Mouse (Mus musculus): Measurements from ENCODE around the gene Timm17b. TPM values are rescaled to one million over a fixed set of nuclear protein-coding genes. Genes with fewer than 3 reads are reported as not detected.
"Not testable (repeated sequence)": the region's sequence is repeated elsewhere in the genome, so short reads cannot be mapped to it uniquely, and the experiment has no call there.

The Timm17b gene
- total RNA-seq (2021), result 10 to 100 TPM; 20.8 to 23.9 TPM
- long read RNA-seq, experiment 1, transcript Timm17b-201 (6 exons, 2,381 nt), result major isoform, 10 of 10 reads
- long read RNA-seq, experiment 1, partial matches to known transcripts, result 0 of 10 reads
- long read RNA-seq, experiment 1, other reads (novel, unspliced or antisense), result 0 of 10 reads
- long read RNA-seq, experiment 2, transcript Timm17b-201 (6 exons, 2,381 nt), result major isoform, 35 of 44 reads
- long read RNA-seq, experiment 2, partial matches to known transcripts, result 3 of 44 reads
- long read RNA-seq, experiment 2, other reads (novel, unspliced or antisense), result 2 of 44 reads

DNA sequence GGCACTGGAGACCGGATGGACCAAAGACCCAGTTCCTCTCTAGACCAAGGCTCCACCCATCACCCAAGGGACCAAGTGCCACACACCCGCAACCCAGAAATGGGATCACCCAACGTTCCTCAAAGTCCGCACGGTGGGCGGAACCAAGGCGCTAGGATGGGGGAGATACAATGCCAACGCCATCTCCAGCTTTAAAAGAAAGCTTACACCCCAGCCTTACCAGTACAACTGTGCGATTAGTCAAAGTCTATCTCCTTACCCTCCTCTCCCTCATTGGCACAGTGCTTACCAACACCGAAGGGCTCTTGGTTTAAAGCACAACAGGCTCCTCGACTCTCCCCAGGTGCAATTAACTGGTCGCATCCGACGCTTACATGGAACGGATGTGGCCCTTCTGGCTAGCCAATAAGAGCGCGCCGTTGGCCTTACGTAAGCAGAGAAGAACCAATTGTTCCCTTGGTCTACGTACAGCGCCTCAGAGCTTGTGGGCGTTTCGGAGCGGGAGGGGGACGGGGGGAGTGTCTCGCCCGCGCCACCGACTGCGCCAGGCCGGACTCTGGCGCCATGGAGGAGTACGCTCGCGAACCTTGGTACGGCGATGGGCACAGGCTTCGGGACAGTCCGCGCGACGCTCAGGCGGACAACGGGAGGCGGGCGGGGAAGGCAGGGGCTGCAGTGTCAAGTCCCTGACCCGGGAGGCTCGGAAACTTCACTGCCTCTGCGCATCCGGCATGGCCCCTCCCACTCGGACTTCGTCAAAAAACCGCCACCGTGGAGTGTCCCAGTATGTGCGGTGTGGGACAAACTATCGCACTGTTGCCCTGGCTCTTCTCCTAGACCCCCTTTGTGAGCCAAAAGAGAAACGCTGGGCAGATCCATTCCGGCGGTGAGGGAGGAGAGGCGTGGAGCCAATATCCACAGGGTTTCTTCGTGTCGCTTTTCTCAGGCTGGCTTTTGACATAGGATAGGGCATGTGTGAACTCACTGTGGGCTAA lies at the start of gene Timm17b, which contains the start of gene Pqbp1:
Timm17b (plus strand) TSS at position 478 of the 995 bp plus-strand sequence.
Pqbp1 (minus strand) TSS at position 390 of the 995 bp plus-strand sequence.
- peak; percentile 83 to 91 for DNase-seq (ENCODE audit: low spot score in 2 of 2)

DNA sequence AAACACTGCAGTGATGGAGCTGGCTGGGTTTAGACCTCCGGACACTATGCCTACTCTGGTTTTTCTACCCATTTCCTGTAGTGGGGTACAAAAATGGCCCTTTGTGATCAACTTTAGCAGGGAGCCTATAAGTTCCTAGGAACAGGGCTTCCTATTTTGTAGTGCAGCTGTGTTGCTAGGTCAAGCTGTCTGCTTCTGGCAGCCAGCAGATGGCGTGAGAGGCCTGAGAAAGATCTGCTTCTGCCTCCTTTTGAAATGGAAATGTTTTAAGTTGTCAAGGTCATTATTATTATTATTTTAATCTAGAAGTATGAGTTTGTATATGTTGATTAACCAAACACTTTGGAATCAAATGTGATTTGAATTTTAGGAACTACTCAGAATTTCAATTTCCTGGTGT lies 44.6 kb upstream of the Timm17b start:
- no peak for DNase-seq (ENCODE audit: low spot score in 2 of 2)

DNA sequence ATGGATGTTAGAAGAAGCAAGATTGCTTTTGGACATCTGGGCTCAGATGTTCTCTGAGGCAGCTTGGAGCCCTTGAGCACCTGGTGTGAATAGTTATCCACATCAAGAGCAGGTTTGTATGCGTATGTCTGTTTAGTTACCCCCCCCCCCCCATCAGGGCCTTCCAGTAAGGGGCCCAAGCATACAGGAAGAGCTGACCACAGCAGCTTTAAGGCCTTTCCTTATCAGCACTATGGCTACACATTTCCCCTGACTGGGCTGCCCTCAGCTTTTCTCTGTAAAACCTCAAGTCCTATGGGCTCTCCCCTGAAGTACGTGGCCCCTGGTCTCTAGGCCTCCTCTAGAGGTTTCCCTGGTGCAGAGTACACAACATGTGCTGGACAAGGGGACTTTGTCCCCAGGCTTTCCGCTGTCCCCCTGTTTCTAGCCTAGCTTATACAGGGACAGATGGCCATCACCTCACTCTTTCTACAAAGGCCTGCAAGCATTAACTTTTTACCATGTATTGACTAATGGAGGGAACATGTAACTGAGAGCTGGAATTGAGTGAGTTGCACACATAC lies 39.9 kb upstream of the Timm17b start:
- DNase-seq (ENCODE audit: low spot score in 2 of 2), result no peak

- DNase-seq (ENCODE audit: low spot score in 2 of 2), result no peak
These were observed 36.0 kb upstream of the Timm17b start for GRCm38 (mm10) chrX:7863181-7863580.

DNA sequence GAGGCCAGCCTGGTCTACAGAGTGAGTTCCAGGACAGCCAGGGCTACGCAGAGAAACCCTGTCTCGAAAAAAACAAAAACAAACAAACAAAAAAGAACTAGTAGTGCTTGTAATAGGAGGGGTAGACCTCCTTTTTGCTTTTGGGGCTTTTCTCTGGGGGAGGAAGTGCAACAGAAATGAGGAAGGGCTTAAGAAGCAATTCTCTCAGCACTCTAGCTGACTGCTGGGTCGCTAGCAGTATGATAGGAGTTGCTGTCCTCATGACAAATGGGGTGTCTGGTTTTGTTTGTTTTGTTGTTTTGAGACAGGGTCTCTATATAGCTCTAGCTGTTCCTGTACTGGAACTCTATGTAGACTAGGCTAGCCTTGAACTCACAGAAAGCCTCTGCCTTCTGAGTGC lies 34.6 kb upstream of the Timm17b start:
- no peak for DNase-seq (ENCODE audit: low spot score in 2 of 2)

DNA sequence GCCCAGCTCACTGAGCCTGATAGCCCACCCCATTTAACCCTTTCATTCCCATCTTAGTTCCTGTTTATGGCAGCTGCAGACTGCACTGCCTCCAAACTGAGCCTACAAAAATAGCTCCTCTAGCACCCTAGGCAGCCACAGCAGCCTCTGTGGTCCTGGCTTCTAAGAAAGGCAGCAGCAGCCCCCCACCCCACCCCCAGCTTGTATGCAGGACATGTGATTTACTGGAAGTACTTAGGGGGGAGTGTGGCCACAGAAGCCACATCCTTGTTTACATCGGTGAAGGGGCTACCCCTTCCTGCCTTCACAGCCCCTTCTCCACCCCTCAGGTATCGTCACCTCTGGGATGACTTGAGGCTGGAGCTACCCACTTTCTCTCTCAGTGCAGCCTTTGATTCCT lies 33.8 kb upstream of the Timm17b start:
- DNase-seq (ENCODE audit: low spot score in 2 of 2), result no peak

DNA sequence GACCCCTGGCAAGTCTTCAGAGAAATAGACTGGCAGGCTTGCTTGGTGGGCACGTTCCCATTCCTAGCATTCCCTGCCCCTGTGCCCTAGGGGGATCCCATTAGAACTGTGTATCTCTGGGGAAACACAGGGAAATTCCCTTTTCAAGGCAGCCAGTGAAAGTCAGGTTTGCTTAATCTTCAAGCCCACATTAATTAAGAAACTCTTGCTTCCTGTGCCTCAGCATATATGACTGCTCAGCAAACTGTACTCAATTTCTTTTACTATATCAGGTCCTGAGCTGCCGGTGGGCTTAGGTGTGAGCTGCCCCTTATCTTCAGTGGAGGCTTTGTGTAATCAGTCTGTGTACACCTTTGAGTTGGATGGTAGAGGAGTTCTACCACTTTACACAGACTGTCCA lies 33.4 kb upstream of the Timm17b start:
- no peak for DNase-seq (ENCODE audit: low spot score in 2 of 2)

DNA sequence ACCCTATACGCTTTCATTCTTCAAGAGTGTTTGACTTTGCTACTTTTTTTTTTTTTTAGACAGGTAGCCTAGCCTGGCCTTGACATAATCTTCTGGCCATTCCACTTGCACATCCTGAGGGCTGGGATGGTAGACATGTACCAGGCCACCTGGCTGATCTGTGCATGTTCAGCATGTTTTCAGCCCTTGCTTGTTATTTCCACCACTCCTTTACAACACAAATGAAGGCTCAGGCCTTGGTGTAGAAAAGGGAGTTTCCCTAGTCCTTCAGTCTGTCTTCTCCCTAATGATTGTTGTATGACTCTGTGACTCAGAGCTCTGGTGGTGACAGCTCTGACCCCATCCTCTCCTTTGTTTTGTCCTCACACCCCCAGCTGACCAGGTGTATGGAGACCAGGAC lies 32.0 kb upstream of the Timm17b start:
- DNase-seq (ENCODE audit: low spot score in 2 of 2), result no peak

GRCm38 (mm10) chrX:7868506-7868905 lies 30.7 kb upstream of the Timm17b start:
- no peak for DNase-seq (ENCODE audit: low spot score in 2 of 2)

GRCm38 (mm10) chrX:7869826-7870225 lies 29.3 kb upstream of the Timm17b start:
- DNase-seq (ENCODE audit: low spot score in 2 of 2), result no peak

DNA sequence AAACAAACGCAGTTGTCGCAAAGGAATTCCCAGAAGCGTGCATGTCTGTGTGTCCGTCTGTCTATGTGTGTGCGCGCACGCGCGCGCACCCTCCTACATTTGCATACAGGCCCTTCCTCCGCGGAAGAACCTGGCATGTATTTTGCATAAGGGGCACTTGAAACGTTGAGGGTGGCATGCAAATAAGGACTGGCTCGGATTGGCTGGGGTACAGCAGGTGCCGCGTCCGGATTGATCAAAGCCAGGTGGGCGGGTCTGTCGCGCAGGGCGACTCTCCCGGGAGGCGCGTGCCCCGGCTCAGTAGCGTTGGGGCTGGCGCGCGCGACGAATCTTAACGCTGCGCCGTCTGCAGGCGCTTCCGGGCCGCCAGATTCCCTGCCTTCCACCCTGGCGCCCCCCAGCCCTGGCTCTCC lies 21.1 kb upstream of the Timm17b start, which contains the start of gene Pim2:
Pim2 (plus strand) TSS at position 256 of the 413 bp plus-strand sequence.
- DNase-seq (ENCODE audit: low spot score in 2 of 2), result peak; percentile 71 to 83

DNA sequence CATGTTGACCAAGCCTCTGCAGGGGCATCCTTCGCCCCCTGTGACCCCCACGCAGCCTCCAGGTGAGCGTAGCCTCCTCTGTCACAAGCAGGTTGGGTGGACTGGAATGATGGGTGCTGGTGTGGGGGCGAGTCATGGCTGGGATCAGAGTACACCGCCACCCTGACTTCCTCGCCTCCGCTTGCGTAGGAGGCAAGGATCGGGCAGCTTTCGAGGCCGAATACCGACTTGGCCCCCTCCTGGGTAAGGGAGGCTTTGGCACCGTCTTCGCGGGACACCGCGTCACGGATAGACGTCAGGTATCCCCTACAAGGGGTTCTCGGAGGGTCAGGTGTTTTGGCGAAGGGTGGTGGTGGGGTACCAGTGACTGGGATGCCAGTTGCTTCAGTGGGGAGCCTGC lies 20.7 kb upstream of the Timm17b start:
- no peak for DNase-seq (ENCODE audit: low spot score in 2 of 2)

DNA sequence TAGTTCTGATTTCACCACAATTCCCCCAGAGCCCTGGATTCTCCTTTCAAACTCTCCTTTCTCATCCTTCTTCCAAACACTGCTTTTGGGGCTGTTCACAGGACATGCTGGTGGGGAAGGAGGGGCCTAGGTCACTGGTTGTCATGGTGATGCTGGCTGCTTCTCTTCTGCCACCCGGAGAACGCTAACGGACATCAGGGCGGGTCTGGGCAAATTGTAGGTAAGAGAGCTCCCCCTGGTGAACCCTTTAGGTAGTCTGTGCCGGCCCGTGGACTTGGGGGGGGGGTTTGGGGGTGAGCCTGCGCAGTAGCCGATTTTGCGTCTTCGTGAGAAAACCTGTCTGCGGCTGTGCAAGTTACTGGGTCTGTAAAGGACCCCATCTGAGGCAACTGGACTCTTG lies 19.3 kb upstream of the Timm17b start:
- peak; percentile 49 to 77 for DNase-seq (ENCODE audit: low spot score in 2 of 2)

DNA sequence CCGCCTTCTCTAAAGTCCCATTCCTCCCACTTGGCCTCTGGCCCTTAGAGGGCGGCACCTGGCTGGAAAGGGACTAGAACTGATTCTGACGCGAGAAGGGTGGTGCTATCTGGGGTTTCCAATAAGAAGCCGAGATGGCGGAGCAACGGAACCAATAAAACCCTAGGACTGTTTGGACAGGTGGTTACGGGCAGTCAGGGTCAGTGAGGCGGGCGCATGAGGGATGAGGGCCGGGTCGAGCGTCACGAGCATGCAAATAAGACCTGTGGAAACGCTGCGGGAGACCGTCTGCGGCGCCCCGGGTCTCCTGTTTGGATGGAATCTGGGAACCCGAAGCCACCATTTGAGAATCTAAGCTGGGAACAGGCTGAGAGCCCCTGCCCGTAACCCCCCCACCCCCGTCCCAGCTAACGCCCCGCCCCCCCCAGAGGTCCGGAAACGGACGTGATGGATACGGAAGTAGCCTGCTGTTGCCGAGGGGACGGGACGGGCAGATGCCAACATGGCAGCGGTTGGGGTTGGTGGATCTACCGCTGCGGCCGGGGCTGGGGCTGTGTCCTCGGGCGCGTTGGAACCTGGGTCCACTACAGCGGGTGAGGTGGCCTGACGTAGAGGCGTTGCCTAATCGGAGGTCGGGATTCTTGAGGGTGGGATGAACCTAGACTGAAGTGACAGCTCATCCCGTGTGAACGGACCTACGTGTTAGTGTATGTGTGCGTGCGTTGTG lies 15.2 kb upstream of the Timm17b start, which contains the start of gene Slc35a2:
Slc35a2 (plus strand) TSS at position 188 of the 727 bp plus-strand sequence.
- DNase-seq (ENCODE audit: low spot score in 2 of 2), result peak; percentile 70 to 85

DNA sequence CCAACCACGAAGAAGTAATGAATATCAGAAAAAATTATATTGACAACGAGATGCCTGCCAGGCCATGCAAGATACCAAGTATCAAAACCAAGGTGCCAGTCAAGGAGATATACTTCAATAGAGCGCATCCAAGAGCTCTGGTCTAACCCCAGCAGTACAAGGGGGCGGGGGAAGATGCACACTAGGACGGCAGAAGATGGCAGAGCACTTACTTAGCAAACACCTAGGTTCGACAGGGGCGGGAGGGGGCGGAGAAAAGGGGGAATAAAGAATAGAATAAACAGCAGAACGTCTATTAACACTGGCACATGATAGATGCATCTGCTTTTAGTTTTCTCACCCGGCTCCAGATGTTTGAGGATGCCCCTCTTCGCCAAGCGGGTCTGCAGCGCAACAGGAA lies 946 bp upstream of the Timm17b start:
- DNase-seq (ENCODE audit: low spot score in 2 of 2), result no peak

DNA sequence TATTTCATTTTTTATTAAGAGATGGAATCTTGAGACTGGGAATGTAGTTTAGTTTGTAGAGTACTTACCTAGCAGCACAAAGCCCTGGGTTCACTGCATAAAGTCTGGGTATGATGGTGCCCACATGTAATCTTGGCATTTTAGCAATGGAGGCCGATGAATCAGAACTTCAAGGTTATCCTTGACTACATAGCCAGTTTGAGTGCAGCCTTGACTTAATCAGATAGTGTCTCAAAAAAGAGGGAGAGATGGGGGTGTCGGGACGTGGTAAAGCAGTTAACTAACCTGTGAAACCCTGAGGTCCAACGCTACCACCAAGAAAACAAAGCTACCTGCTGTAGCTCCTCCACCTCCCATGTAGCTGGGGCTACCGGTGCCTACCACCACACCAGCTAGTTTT lies 5.3 kb downstream of the Timm17b start:
- no peak for DNase-seq (ENCODE audit: low spot score in 2 of 2)

GRCm38 (mm10) chrX:7907735-7908134 lies 8.6 kb downstream of the Timm17b start, which contains the start of gene Gm10491:
Gm10491 (minus strand) TSS chrX:7907835.
- no peak for DNase-seq (ENCODE audit: low spot score in 2 of 2)

- DNase-seq (ENCODE audit: low spot score in 2 of 2), result not testable (repeated sequence)
These were observed 10.1 kb downstream of the Timm17b start, which contains the start of gene Gm10490 for GRCm38 (mm10) chrX:7909242-7909641. Gm10490 (plus strand) TSS chrX:7909542.

- DNase-seq (ENCODE audit: low spot score in 2 of 2), result no peak
These were observed 11.3 kb downstream of the Timm17b start for GRCm38 (mm10) chrX:7910473-7910872.

DNA sequence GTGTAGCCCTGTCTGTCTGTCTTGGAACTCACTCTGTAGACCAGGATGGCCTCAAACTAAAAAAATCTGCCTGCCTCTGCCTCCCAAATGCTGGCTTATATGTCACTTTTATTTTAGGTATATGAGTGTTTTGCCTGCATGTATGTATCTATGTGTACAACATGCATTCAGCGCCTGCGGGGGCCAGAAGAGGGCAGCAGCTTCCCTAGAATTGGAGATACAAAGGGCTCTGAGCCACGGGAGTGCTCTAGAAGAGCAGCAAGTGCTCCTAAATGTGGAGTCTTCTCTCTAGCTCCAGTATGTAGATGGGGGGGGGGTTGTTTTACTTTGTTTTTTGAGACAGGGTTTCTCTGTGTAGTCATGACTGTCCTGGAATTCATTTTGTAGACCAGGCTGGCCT lies 16.5 kb downstream of the Timm17b start:
- not testable (repeated sequence) for DNase-seq (ENCODE audit: low spot score in 2 of 2)

DNA sequence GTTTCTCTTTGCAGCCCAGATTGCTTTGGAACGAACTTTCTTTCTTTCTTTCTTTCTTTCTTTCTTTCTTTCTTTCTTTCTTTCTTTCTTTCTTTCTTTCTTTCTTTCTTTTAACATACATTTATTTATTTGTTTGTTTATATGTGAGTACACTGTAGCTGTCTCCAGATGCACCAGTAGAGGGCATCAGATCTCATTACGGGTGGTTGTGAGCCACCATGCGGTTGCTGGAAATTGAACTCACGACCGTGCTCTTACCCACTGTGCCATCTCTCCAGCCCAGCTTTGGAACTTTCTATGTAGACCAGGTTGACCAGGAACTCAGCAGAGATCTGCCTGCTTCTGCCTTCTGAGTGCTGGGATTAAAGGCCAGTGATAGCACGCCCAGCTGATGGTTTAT lies 18.8 kb downstream of the Timm17b start:
- not testable (repeated sequence) for DNase-seq (ENCODE audit: low spot score in 2 of 2)
